Mouse (Mus musculus): ENCODE data around the gene Kazn. TPM values are rescaled to one million over a fixed set of nuclear protein-coding genes. Genes with fewer than 3 reads are reported as not detected.

Gene Kazn
- polyA plus RNA-seq, 1 experiment from 2014 or later = 14.1 TPM

- no peak overlapping the region for H3K4me2 ChIP-seq
Measured at GRCm38 (mm10) chr4:142165835-142166701, 73.1 kb downstream of the Kazn start.

GRCm38 (mm10) chr4:142165363-142165762 is 73.8 kb downstream of the Kazn start:
- Histone ChIP-seq H3K9me3 (ENCODE audit: low read depth, low read length) (no peaks in the 10 kb centered on the region), H3K27me3 (ENCODE audit: insufficient read depth, low read length) (no peaks in the 10 kb centered on the region), H3K4me2 (no peak overlapping the region), H3K9ac (no peak overlapping the region), H3K27ac (ENCODE audit: low read depth) (no peak overlapping the region), H3K36me3 (ENCODE audit: insufficient read depth) (0 out of 2 replicates have a peak, but pooled peaks cover 4% of the 10 kb centered on the region), H3K4me1 (ENCODE audit: insufficient read depth) (peaks cover 8% of the 10 kb centered on the region), H3K4me3 (ENCODE audit: low read depth, low read length) (no peak overlapping the region)
- TF ChIP-seq CTCF (IDR thresholded peaks at IDR 0.05; ENCODE audit: low read depth) = no peak
- peak; percentile 16 for DNase-seq
- no peak for ATAC-seq (ENCODE audit: insufficient read depth)
- WGBS = 30% methylated on average over 5 of the region's 5 CpGs

More at GRCm38 (mm10) chr4:142165835-142166701, 73.1 kb downstream of the Kazn start:
- Histone ChIP-seq H3K4me1 (ENCODE audit: insufficient read depth) (peaks cover 8% of the 10 kb centered on the region), H3K36me3 (ENCODE audit: insufficient read depth) (0 out of 2 replicates have a peak, but pooled peaks cover 4% of the 10 kb centered on the region), H3K27me3 (ENCODE audit: insufficient read depth, low read length) (no peaks in the 10 kb centered on the region), H3K9me3 (ENCODE audit: low read depth, low read length) (no peaks in the 10 kb centered on the region), H3K4me3 (ENCODE audit: low read depth, low read length) (no peak overlapping the region), H3K9ac (no peak overlapping the region), H3K27ac (ENCODE audit: low read depth) (peak overlapping the region; percentile 65)
- ATAC-seq (ENCODE audit: insufficient read depth) = peak; percentile 39
- 23% methylated on average over 18 of the region's 18 CpGs for WGBS
- DNase-seq = peak; percentile 75
- TF ChIP-seq CTCF (IDR thresholded peaks at IDR 0.05; ENCODE audit: low read depth) = no peak

GRCm38 (mm10) chr4:142164386-142164785 is 74.8 kb downstream of the Kazn start:
- ATAC-seq (ENCODE audit: insufficient read depth) = 0 out of 2 replicates have a peak, but pooled peaks have one; percentile 12
- WGBS = 43% methylated on average over 4 of the region's 4 CpGs
- no peak overlapping the region for H3K4me2 ChIP-seq
- H3K4me3 ChIP-seq (ENCODE audit: low read depth, low read length) = no peak overlapping the region
- no peaks in the 10 kb centered on the region for H3K9me3 ChIP-seq (ENCODE audit: low read depth, low read length)
- H3K27me3 ChIP-seq (ENCODE audit: insufficient read depth, low read length) = no peaks in the 10 kb centered on the region
- no peak overlapping the region for H3K9ac ChIP-seq
- no peak for TF ChIP-seq CTCF (IDR thresholded peaks at IDR 0.05; ENCODE audit: low read depth)
- H3K27ac ChIP-seq (ENCODE audit: low read depth) = no peak overlapping the region
- H3K36me3 ChIP-seq (ENCODE audit: insufficient read depth) = 0 out of 2 replicates have a peak, but pooled peaks cover 4% of the 10 kb centered on the region
- H3K4me1 ChIP-seq (ENCODE audit: insufficient read depth) = peaks cover 8% of the 10 kb centered on the region
- peak; percentile 13 for DNase-seq

GRCm38 (mm10) chr4:142163862-142164261 is 75.3 kb downstream of the Kazn start:
- DNase-seq (peak; percentile 22), ATAC-seq (ENCODE audit: insufficient read depth) (0 out of 2 replicates have a peak, but pooled peaks have one; percentile 23)
- no peak for TF ChIP-seq CTCF (IDR thresholded peaks at IDR 0.05; ENCODE audit: low read depth)
- Histone ChIP-seq H3K4me1 (ENCODE audit: insufficient read depth) (peaks cover 11% of the 10 kb centered on the region), H3K27me3 (ENCODE audit: insufficient read depth, low read length) (no peaks in the 10 kb centered on the region), H3K9ac (no peak overlapping the region), H3K27ac (ENCODE audit: low read depth) (no peak overlapping the region), H3K4me2 (no peak overlapping the region), H3K9me3 (ENCODE audit: low read depth, low read length) (no peaks in the 10 kb centered on the region), H3K36me3 (ENCODE audit: insufficient read depth) (0 out of 2 replicates have a peak, but pooled peaks cover 4% of the 10 kb centered on the region), H3K4me3 (ENCODE audit: low read depth, low read length) (no peak overlapping the region)
- 29% methylated on average over 3 of the region's 3 CpGs for WGBS

- H3K36me3 ChIP-seq (ENCODE audit: insufficient read depth) = 0 out of 2 replicates have a peak, but pooled peaks cover 8% of the 10 kb centered on the region
- H3K9ac ChIP-seq = no peak overlapping the region
- no peaks in the 10 kb centered on the region for H3K9me3 ChIP-seq (ENCODE audit: low read depth, low read length)
- TF ChIP-seq CTCF (IDR thresholded peaks at IDR 0.05; ENCODE audit: low read depth) = no peak
- no peaks in the 10 kb centered on the region for H3K27me3 ChIP-seq (ENCODE audit: insufficient read depth, low read length)
- ATAC-seq (ENCODE audit: insufficient read depth) (peak; percentile 22; the same call in 1 of the 2 replicates), DNase-seq (peak; percentile 76)
- H3K4me3 ChIP-seq (ENCODE audit: low read depth, low read length) = no peak overlapping the region
- H3K4me1 ChIP-seq (ENCODE audit: insufficient read depth) = peaks cover 11% of the 10 kb centered on the region
- 64% methylated on average over 9 of the region's 9 CpGs for WGBS
- no peak overlapping the region for H3K4me2 ChIP-seq
- peak overlapping the region; percentile 36; the same call in 1 of the 2 replicates for H3K27ac ChIP-seq (ENCODE audit: low read depth)
Measured at GRCm38 (mm10) chr4:142162729-142163128, 76.5 kb downstream of the Kazn start.

- H3K4me1 ChIP-seq (ENCODE audit: insufficient read depth) = peaks cover 11% of the 10 kb centered on the region
Measured at GRCm38 (mm10) chr4:142162102-142162501, 77.1 kb downstream of the Kazn start.

GRCm38 (mm10) chr4:142160041-142160440 is 79.2 kb downstream of the Kazn start:
- DNase-seq (no peak), ATAC-seq (ENCODE audit: insufficient read depth) (no peak)
- no peak overlapping the region for H3K9ac ChIP-seq
- no peaks in the 10 kb centered on the region for H3K9me3 ChIP-seq (ENCODE audit: low read depth, low read length)
- H3K4me3 ChIP-seq (ENCODE audit: low read depth, low read length) = no peak overlapping the region
- no peaks in the 10 kb centered on the region for H3K27me3 ChIP-seq (ENCODE audit: insufficient read depth, low read length)
- 72% methylated on average over 8 of the region's 8 CpGs for WGBS
- no peak for TF ChIP-seq CTCF (IDR thresholded peaks at IDR 0.05; ENCODE audit: low read depth)
- no peak overlapping the region for H3K4me2 ChIP-seq
- peaks cover 8% of the 10 kb centered on the region; the same call in 1 of the 2 replicates for H3K4me1 ChIP-seq (ENCODE audit: insufficient read depth)
- H3K27ac ChIP-seq (ENCODE audit: low read depth) = no peak overlapping the region
- 0 out of 2 replicates have a peak, but pooled peaks cover 13% of the 10 kb centered on the region for H3K36me3 ChIP-seq (ENCODE audit: insufficient read depth)

More at GRCm38 (mm10) chr4:142162102-142162501, 77.1 kb downstream of the Kazn start:
- no peak overlapping the region for H3K4me3 ChIP-seq (ENCODE audit: low read depth, low read length)
- no peak overlapping the region for H3K9ac ChIP-seq
- no peak overlapping the region for H3K27ac ChIP-seq (ENCODE audit: low read depth)
- ATAC-seq (ENCODE audit: insufficient read depth) (no peak), DNase-seq (no peak)
- H3K27me3 ChIP-seq (ENCODE audit: insufficient read depth, low read length) = no peaks in the 10 kb centered on the region
- no peak overlapping the region for H3K4me2 ChIP-seq
- 94% methylated on average over 2 of the region's 2 CpGs for WGBS
- peak; percentile 56 for TF ChIP-seq CTCF (IDR thresholded peaks at IDR 0.05; ENCODE audit: low read depth)
- no peaks in the 10 kb centered on the region for H3K9me3 ChIP-seq (ENCODE audit: low read depth, low read length)
- 0 out of 2 replicates have a peak, but pooled peaks cover 13% of the 10 kb centered on the region for H3K36me3 ChIP-seq (ENCODE audit: insufficient read depth)
